Mouse (Mus musculus): ENCODE data around the gene Faim.

The Faim gene

GRCm38 (mm10) chr9:98985800-98986475 lies at the start of gene Faim:
Gene Faim, plus strand, starts transcription at chr9:98986373.
- peak; percentile 100 for DNase-seq

GRCm38 (mm10) chr9:98939290-98939689 lies 46.9 kb upstream of the Faim start:
- DNase-seq: peak; percentile 37

GRCm38 (mm10) chr9:98952171-98953050 lies 33.8 kb upstream of the Faim start:
- no peak for DNase-seq

GRCm38 (mm10) chr9:98953291-98953690 lies 32.9 kb upstream of the Faim start:
- no peak for DNase-seq

GRCm38 (mm10) chr9:98953830-98954229 lies 32.3 kb upstream of the Faim start:
- no peak for DNase-seq

GRCm38 (mm10) chr9:98954391-98955102 lies 31.6 kb upstream of the Faim start:
- no peak for DNase-seq

GRCm38 (mm10) chr9:98955103-98955715 lies 31.0 kb upstream of the Faim start, which contains the start of gene Foxl2:
Gene Foxl2, plus strand, starts transcription at chr9:98955288.
- DNase-seq: peak; percentile 88

- no peak for DNase-seq
Observed at GRCm38 (mm10) chr9:98955716-98956224, 30.4 kb upstream of the Faim start.

GRCm38 (mm10) chr9:98956591-98957381 lies 29.4 kb upstream of the Faim start:
- peak; percentile 89 for DNase-seq

- no peak for DNase-seq
Observed at GRCm38 (mm10) chr9:98957751-98958351, 28.3 kb upstream of the Faim start.

GRCm38 (mm10) chr9:98958628-98959027 lies 27.5 kb upstream of the Faim start:
- no peak for DNase-seq

- DNase-seq: no peak
Observed at GRCm38 (mm10) chr9:98959851-98960250, 26.3 kb upstream of the Faim start.

GRCm38 (mm10) chr9:98960348-98960747 lies 25.8 kb upstream of the Faim start:
- DNase-seq: no peak

GRCm38 (mm10) chr9:98961591-98962477 lies 24.3 kb upstream of the Faim start:
- DNase-seq: no peak

GRCm38 (mm10) chr9:98962478-98963142 lies 23.6 kb upstream of the Faim start:
- DNase-seq: no peak

GRCm38 (mm10) chr9:98963661-98964060 lies 22.5 kb upstream of the Faim start:
- DNase-seq: no peak

- no peak for DNase-seq
Observed at GRCm38 (mm10) chr9:98965084-98965483, 21.1 kb upstream of the Faim start.

- no peak for DNase-seq
Observed at GRCm38 (mm10) chr9:98973101-98973521, 13.1 kb upstream of the Faim start.

GRCm38 (mm10) chr9:98973561-98973960 lies 12.6 kb upstream of the Faim start:
- no peak for DNase-seq

- no peak for DNase-seq
Observed at GRCm38 (mm10) chr9:98974898-98975297, 11.3 kb upstream of the Faim start.

Measured in heart, adult 11 months (tissue).